Mouse (Mus musculus) C2C12 (cell line): ENCODE results near the gene Hist1h1d. TPM values are rescaled to one million over a fixed set of nuclear protein-coding genes. Genes with fewer than 3 reads are reported as not detected.
"Not testable (repeated sequence)": the region's sequence is repeated elsewhere in the genome, so short reads cannot be mapped to it uniquely, and the experiment has no call there.

Source experiments
- H3K27me3 ChIP-seq: one replicate; pipeline ENCODE4 v1.6.1; 2011; ENCODE audit not compliant: control insufficient read depth, insufficient read depth, insufficient read length
- H3K36me3 ChIP-seq: one replicate; pipeline ENCODE4 v1.6.1; 2011; ENCODE audit not compliant: control insufficient read depth, insufficient read depth
- H3K4me3 ChIP-seq: one replicate; pipeline ENCODE4 v1.5.1; 2011; ENCODE audit warnings: mild to moderate bottlenecking, control low read depth; ENCODE audit not compliant: poor library complexity, insufficient read depth, severe bottlenecking
- H3K79me2 ChIP-seq: one replicate; pipeline ENCODE4 v1.6.1; 2011; ENCODE audit not compliant: control insufficient read depth, insufficient read depth
- H3K79me3 ChIP-seq: one replicate; pipeline ENCODE4 v1.6.1; 2011; ENCODE audit warnings: low read depth, control low read depth
- H3ac ChIP-seq: one replicate; pipeline ENCODE3; 2011; ENCODE audit warnings: low read depth; ENCODE audit not compliant: control insufficient read depth, insufficient read length
- CEBPB ChIP-seq: IDR thresholded peaks from one replicate; pipeline ENCODE4 v1.6.1; 2011; ENCODE audit warnings: low read depth, mild to moderate bottlenecking, control low read depth, moderate library complexity
- CTCF ChIP-seq: IDR thresholded peaks from one replicate; pipeline ENCODE4 v1.5.1; 2011; ENCODE audit not compliant: control insufficient read depth, insufficient read depth, insufficient read length
- FOSL1 ChIP-seq: IDR thresholded peaks from one replicate; pipeline ENCODE4 v1.8.0; 2011; ENCODE audit warnings: mild to moderate bottlenecking, low read length; ENCODE audit not compliant: poor library complexity, insufficient read depth, severe bottlenecking
- MAX ChIP-seq: IDR thresholded peaks from one replicate; pipeline ENCODE4 v1.6.1; 2011; ENCODE audit warnings: mild to moderate bottlenecking, control low read depth
- MYOD1 ChIP-seq: IDR thresholded peaks from one replicate; pipeline ENCODE4 v1.6.1; 2011; ENCODE audit warnings: low read depth; ENCODE audit not compliant: control insufficient read depth, insufficient read length
- MYOG ChIP-seq: IDR thresholded peaks from one replicate; pipeline ENCODE4 v1.6.1; 2011; ENCODE audit not compliant: control insufficient read depth, insufficient read length; ENCODE audit errors: extremely low read depth
- USF1 ChIP-seq: IDR thresholded peaks from one replicate; pipeline ENCODE4 v1.6.1; 2011; ENCODE audit warnings: low read depth, mild to moderate bottlenecking, control low read depth, moderate library complexity
- polyA plus RNA-seq: library from polyadenylated mRNA; unstranded; fragments of >200 nt; fragmentation: generic; extraction: Trizol; gene quantifications from one replicate; pipeline ENCODE4 v1.2.1, GENCODE M21; 2012; ENCODE audit warnings: missing spikeins

Gene Hist1h1d
- polyA plus RNA-seq, 1 experiment, result 0.25 TPM

DNA sequence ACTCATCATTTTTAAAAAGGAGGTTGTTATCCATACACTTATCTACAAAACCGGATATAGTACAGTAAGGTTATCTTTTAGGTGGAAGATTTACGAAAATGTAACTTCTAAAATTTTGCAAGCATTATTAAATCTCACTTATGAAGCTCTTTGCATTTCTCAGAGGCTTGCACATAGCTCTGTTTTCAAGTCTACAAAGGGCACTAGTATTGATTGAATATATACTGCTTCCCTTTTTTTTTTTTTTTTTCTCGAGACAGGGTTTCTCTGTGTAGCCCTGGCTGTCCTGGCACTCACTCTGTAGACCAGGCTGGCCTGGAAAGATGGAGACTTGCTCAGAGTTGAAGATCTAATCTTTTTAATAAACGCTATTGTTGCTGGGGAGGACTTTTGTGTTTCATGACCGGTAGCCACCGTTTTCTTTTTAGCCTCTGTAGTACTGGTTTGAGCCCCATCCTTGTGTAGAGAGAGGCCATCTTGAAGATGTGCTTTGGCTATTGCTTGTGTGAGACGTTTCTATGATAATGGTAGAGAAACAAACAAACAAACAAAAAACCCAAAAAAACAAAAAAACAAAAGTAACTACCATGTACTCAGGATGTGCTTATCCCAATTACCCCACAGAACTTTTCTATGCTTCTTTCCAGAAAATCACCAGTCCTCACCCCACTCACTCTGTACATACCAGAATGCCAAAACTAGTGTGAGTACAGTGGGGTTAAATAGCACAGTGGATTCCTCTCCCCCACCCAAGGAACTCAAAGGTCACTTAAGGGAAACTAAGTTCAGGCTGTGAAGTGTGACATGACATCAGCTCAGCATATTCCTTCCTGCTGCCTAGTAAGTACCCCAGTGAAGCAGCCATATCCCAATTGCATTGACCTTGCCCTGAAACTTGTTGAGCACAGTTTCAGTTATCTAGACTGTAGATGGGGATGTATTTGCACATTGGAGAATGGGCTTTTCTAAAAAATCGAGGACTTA, 839 bp upstream of the Hist1h1d start:
- Histone ChIP-seq H3K4me3 (no peak overlapping the region), H3ac (no peak overlapping the region), H3K27me3 (no peaks in the 10 kb centered on the region), H3K79me2 (no peaks in the 10 kb centered on the region), H3K36me3 (no peaks in the 10 kb centered on the region), H3K79me3 (no peaks in the 10 kb centered on the region)
- TF ChIP-seq FOSL1 (no peak), MYOD1 (no peak), USF1 (no peak), MYOG (no peak), CEBPB (no peak), CTCF (no peak), MAX (no peak)

DNA sequence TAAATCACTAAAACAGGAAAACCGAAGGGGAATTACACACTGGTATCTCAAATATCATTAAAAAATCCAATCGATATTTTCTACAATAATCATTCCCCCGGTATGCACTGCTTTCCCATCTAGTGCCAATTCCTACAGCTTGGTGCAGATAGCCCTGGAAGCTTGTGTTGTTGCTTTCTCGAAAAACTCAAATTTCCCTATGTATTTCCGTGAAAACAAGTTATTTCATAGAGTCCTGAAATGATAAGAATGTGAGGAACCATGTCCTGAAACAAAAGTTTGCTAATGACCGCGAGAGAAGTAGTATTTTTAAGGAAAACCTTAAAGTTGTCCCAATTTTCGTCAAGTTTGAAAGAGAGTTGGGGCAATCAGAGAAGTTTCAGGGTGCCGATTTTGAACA, 1.3 kb downstream of the Hist1h1d start:
- no peaks in the 10 kb centered on the region for H3K79me2 ChIP-seq

DNA sequence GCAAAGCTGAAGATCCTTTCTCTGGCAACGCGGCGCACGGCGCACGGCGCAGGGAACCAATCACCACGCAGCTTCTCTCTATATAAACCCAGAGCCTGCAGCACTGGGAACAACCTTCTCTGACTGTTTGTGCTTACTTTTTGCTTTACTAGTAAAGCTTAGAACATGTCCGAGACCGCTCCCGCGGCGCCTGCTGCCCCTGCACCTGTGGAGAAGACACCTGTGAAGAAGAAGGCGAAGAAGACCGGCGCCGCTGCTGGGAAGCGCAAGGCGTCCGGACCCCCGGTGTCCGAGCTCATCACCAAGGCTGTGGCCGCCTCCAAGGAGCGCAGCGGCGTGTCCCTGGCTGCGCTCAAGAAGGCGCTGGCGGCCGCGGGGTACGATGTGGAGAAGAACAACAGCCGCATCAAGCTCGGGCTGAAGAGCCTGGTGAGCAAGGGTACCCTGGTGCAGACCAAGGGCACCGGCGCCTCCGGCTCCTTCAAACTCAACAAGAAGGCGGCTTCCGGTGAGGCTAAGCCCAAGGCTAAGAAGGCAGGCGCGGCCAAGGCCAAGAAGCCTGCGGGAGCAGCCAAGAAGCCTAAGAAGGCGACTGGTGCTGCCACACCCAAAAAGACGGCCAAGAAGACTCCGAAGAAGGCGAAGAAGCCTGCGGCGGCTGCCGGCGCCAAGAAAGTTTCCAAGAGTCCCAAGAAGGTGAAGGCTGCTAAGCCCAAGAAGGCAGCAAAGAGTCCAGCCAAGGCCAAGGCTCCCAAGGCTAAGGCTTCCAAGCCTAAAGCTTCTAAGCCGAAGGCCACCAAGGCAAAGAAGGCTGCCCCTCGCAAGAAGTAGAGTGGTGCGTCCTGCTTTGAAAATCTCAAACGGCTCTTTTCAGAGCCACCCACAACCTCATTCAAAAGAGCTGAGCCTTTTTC, 2.1 kb downstream of the Hist1h1d start:
- Histone ChIP-seq H3K27me3 (no peaks in the 10 kb centered on the region), H3ac (peak overlapping the region; percentile 93), H3K4me3 (peak overlapping the region; percentile 47), H3K79me3 (no peaks in the 10 kb centered on the region), H3K36me3 (no peaks in the 10 kb centered on the region), H3K79me2 (no peaks in the 10 kb centered on the region)
- peak; percentile 37 for TF ChIP-seq CEBPB
- no peak for TF ChIP-seq MAX
- TF ChIP-seq CTCF, result no peak
- TF ChIP-seq MYOD1, result no peak
- no peak for TF ChIP-seq USF1
- no peak for TF ChIP-seq FOSL1

More for the DNA sequence above, 1.3 kb downstream of the Hist1h1d start:
- Histone ChIP-seq H3K79me3 (no peaks in the 10 kb centered on the region), H3K4me3 (no peak overlapping the region), H3K36me3 (no peaks in the 10 kb centered on the region), H3ac (no peak overlapping the region), H3K27me3 (no peaks in the 10 kb centered on the region)
- TF ChIP-seq MYOD1, result no peak
- TF ChIP-seq MAX, result no peak
- no peak for TF ChIP-seq MYOG
- TF ChIP-seq FOSL1, result no peak
- TF ChIP-seq CTCF, result no peak

DNA sequence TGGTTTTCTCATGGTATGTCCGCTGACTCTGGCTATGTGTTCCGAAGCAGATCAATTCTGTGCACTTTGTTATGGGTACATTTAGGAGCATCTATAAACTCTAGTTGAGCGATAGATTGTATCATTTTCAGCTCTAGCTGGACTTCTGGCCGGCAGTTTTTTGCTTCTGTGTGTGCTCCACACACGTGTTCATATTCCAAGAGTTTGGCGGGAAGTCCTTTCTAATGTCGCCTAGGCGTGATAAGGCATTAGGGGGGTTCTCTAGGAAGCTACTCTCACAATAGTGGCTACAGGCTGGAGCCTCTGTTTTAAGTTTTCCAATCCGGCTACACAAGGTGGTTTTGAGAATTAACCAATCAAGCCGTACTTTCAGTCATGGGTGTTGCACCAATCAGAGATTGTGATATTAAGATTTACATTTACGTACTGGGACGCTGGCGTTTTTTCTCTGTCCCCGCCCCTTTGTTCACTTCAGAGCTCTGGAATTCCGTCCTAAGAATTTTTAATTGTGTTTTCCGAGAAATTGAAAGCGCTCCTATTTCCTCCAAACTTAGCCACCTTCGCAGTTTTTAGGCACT, 2.9 kb downstream of the Hist1h1d start:
- Histone ChIP-seq H3K27me3 (no peaks in the 10 kb centered on the region), H3K79me2 (no peaks in the 10 kb centered on the region), H3K36me3 (no peaks in the 10 kb centered on the region), H3K4me3 (peak overlapping the region; percentile 47), H3K79me3 (no peaks in the 10 kb centered on the region), H3ac (peak overlapping the region; percentile 93)
- TF ChIP-seq MAX, result peak; percentile 60
- TF ChIP-seq MYOG, result no peak
- no peak for TF ChIP-seq MYOD1
- no peak for TF ChIP-seq CEBPB
- TF ChIP-seq CTCF, result no peak
- no peak for TF ChIP-seq USF1
- TF ChIP-seq FOSL1, result no peak

DNA sequence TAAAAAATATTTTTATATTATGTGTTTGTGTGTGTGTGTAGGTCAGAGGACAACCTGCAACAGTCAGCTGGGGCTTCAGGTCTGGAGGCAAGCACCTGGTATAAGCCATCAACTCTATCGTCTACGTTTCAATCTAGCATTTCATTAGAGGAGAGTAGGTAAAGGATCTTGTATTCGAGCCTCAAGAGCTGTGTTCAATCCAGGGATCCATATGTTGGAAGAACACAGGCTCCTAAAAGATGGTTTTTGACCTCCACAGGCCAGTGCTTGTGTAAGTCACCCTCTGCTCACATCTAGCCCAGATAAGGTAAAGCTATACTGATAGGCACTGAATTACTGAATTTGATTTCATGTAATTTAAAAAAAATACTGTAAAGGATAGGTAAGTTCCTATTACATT, 3.8 kb downstream of the Hist1h1d start:
- Histone ChIP-seq H3K4me3 (no peak overlapping the region), H3K27me3 (no peaks in the 10 kb centered on the region), H3ac (no peak overlapping the region), H3K36me3 (no peaks in the 10 kb centered on the region), H3K79me3 (no peaks in the 10 kb centered on the region), H3K79me2 (no peaks in the 10 kb centered on the region)
- TF ChIP-seq CEBPB (no peak), CTCF (no peak)

GRCm38 (mm10) chr13:23560699-23561098, 7.6 kb downstream of the Hist1h1d start:
- H3K4me3 ChIP-seq, H3K79me3 ChIP-seq, H3K79me2 ChIP-seq: not testable (repeated sequence)

DNA sequence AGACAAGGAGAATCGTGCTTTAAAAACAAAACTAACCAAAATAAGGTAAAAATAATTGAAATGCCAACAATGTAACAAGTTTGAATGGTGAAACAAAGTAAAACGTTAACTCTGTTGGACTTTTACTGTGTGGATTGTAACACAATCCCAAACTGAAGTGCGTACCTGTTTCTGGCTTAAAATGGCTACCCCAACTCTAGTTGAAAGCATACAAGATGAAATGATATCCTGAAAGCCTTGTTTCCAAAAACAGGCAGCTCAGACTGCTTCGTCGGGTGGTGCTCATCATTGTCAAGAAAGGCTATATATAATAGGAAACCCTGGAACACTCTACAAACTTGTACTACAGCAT, 8.4 kb downstream of the Hist1h1d start:
- not testable (repeated sequence) for H3ac ChIP-seq, H3K79me3 ChIP-seq, H3K27me3 ChIP-seq, H3K4me3 ChIP-seq, H3K79me2 ChIP-seq, H3K36me3 ChIP-seq

More at GRCm38 (mm10) chr13:23560699-23561098, 7.6 kb downstream of the Hist1h1d start:
- not testable (repeated sequence) for H3K36me3 ChIP-seq, H3ac ChIP-seq, H3K27me3 ChIP-seq
